Mouse (Mus musculus) MEL-GATA-1-ER (cell line): ENCODE results near the gene Dolk.

ENCODE experiments used
- DNase-seq: peaks from one replicate; pipeline ENCODE4 v3.0.0-alpha.2; 2012; ENCODE audit warnings: low read depth; ENCODE audit errors: extremely low read depth

Gene Dolk

GRCm38 (mm10) chr2:30268371-30268770 is 17.8 kb downstream of the Dolk start:
- DNase-seq = no peak

GRCm38 (mm10) chr2:30267466-30267865 is 18.7 kb downstream of the Dolk start:
- DNase-seq = no peak

- DNase-seq = no peak
Observed at GRCm38 (mm10) chr2:30266392-30266941, 19.7 kb downstream of the Dolk start.

- no peak for DNase-seq
Observed at GRCm38 (mm10) chr2:30265767-30266253, 20.3 kb downstream of the Dolk start, which contains the start of gene Phyhd1. Gene Phyhd1 (plus strand): TSS chr2:30266203.

GRCm38 (mm10) chr2:30264671-30265519 is 21.2 kb downstream of the Dolk start:
- no peak for DNase-seq

GRCm38 (mm10) chr2:30263811-30264210 is 22.3 kb downstream of the Dolk start:
- no peak for DNase-seq

- no peak for DNase-seq
Observed at GRCm38 (mm10) chr2:30262840-30263441, 23.2 kb downstream of the Dolk start.

- DNase-seq = no peak
Observed at GRCm38 (mm10) chr2:30261921-30262839, 24.0 kb downstream of the Dolk start.

GRCm38 (mm10) chr2:30261064-30261736 is 24.9 kb downstream of the Dolk start:
- DNase-seq = no peak

- no peak for DNase-seq
Observed at GRCm38 (mm10) chr2:30259131-30260064, 26.7 kb downstream of the Dolk start.

GRCm38 (mm10) chr2:30258600-30258999 is 27.5 kb downstream of the Dolk start:
- DNase-seq = no peak

GRCm38 (mm10) chr2:30257699-30258460 is 28.3 kb downstream of the Dolk start:
- DNase-seq = no peak

- no peak for DNase-seq
Observed at GRCm38 (mm10) chr2:30256616-30257350, 29.4 kb downstream of the Dolk start.

- DNase-seq = no peak
Observed at GRCm38 (mm10) chr2:30255631-30256395, 30.3 kb downstream of the Dolk start.

GRCm38 (mm10) chr2:30253809-30254208 is 32.3 kb downstream of the Dolk start:
- no peak for DNase-seq

GRCm38 (mm10) chr2:30252521-30252920 is 33.6 kb downstream of the Dolk start:
- no peak for DNase-seq

GRCm38 (mm10) chr2:30251417-30252104 is 34.6 kb downstream of the Dolk start:
- DNase-seq = no peak
